Mouse (Mus musculus) cortical plate, adult 2 months (tissue): Measurements from ENCODE around the gene Txnrd2.

Experiments used
- CTCF ChIP-seq: fragments of 200-500 bp; IDR thresholded peaks from 2 replicates; pipeline ENCODE4 v1.5.1; 2011; ENCODE audit warnings: mild to moderate bottlenecking, control low read depth, low read length; ENCODE audit not compliant: insufficient read depth; ENCODE audit errors: extremely low read depth
- POLR2A ChIP-seq: fragments of 200-500 bp; IDR thresholded peaks from 2 replicates; pipeline ENCODE4 v1.6.1; 2011; ENCODE audit warnings: mild to moderate bottlenecking, low read length, control low read depth; ENCODE audit not compliant: insufficient read depth; ENCODE audit errors: extremely low read depth

DNA sequence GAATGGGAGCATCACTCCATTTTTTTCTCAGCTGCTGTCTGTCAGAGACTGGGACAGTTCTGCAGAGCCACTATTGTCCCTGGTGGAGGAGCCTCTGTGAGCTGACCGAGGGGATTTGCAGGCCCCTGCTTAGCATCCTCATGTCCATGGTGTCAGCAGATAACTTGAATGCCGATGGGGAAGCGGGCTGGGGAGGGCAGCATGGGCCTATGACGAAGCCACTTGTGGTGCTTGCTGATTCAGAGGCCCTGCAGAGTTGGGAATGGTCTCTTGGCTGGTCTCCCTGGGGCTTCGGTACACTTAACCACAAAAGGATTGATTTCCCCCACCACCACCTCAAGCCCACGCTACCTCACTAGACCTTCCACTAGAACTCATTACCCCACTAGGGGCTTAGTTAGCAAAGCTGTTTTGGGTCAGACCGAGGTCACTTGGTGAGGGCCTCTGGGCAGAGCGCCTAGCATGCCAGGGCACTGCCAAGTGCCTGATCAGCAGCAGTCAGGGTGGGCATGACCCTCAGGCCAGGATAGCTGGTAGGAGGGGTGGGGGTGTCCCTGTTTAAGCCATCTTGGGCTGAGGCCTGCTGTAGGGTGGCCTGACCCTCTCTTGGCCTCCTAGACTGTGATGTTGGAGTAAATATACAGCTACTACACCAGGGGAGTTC is 46.7 kb upstream of the Txnrd2 start:
- TF ChIP-seq CTCF (no peak), POLR2A (no peak)
